Mouse (Mus musculus): ENCODE data around the gene Olfr1189.
"Not testable (repeated sequence)": the region's sequence is repeated elsewhere in the genome, so short reads cannot be mapped to it uniquely, and the experiment has no call there.

Olfr1189 gene

GRCm38 (mm10) chr2:88586154-88586553 is at the start of gene Olfr1189:
TSS of gene Olfr1189 (plus strand) at chr2:88586454.
- no peak for DNase-seq (ENCODE audit: low spot score in 2 of 2)

GRCm38 (mm10) chr2:88556635-88557034 is 29.6 kb upstream of the Olfr1189 start, which contains the start of gene Olfr1188:
TSS of gene Olfr1188 (plus strand) at chr2:88556935.
- no peak for DNase-seq (ENCODE audit: low spot score in 2 of 2)

- DNase-seq (ENCODE audit: low spot score in 2 of 2): not testable (repeated sequence)
These were observed 13.6 kb upstream of the Olfr1189 start for GRCm38 (mm10) chr2:88572696-88573095.

GRCm38 (mm10) chr2:88640242-88640641 is 54.0 kb downstream of the Olfr1189 start, which contains the start of gene Olfr1191-ps1:
TSS of gene Olfr1191-ps1 (plus strand) at chr2:88640542.
- not testable (repeated sequence) for DNase-seq (ENCODE audit: low spot score in 2 of 2)
